Mouse (Mus musculus) lung, adult 2 months (tissue): Measurements from ENCODE around the gene Plxna2.

ENCODE experiments used
- CTCF ChIP-seq: fragments of 200-500 bp; IDR thresholded peaks from 2 replicates; pipeline ENCODE4 v1.5.1; 2011; ENCODE audit warnings: mild to moderate bottlenecking, low read length, control low read depth; ENCODE audit not compliant: insufficient read depth
- POLR2A ChIP-seq: fragments of 200-500 bp; IDR thresholded peaks from 2 replicates; pipeline ENCODE4 v1.6.1; 2011; ENCODE audit warnings: low read depth, mild to moderate bottlenecking, control low read depth, low read length, borderline replicate concordance; ENCODE audit errors: extremely low read depth

DNA sequence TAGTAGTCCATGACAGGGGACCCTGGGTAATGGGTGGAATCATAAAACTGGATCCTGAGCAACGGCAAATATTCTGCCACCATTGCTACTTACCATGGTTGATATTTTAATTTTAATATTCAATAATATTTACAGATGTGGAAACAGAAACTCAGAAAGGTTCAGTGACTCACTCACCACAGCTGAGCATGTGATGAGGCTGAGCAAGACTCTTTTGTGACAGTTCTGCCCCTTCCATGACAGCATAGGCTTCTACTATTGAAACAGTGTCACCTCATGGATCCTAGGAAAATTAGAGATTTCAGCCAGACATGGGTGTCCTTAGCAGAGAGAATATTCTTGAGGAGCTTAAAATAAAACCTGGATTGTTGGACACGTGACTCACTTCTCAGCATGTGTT lies 116.8 kb downstream of the Plxna2 start:
- TF ChIP-seq CTCF, result no peak
- no peak for TF ChIP-seq POLR2A
